Mouse (Mus musculus): Measurements from ENCODE around the gene Kcns3. TPM values are rescaled to one million over a fixed set of nuclear protein-coding genes. Genes with fewer than 3 reads are reported as not detected.
"Not testable (repeated sequence)": the region's sequence is repeated elsewhere in the genome, so short reads cannot be mapped to it uniquely, and the experiment has no call there.

Gene Kcns3
- total RNA-seq, 2 experiments from 2014 or later = 4.9 to 5.3 TPM

DNA sequence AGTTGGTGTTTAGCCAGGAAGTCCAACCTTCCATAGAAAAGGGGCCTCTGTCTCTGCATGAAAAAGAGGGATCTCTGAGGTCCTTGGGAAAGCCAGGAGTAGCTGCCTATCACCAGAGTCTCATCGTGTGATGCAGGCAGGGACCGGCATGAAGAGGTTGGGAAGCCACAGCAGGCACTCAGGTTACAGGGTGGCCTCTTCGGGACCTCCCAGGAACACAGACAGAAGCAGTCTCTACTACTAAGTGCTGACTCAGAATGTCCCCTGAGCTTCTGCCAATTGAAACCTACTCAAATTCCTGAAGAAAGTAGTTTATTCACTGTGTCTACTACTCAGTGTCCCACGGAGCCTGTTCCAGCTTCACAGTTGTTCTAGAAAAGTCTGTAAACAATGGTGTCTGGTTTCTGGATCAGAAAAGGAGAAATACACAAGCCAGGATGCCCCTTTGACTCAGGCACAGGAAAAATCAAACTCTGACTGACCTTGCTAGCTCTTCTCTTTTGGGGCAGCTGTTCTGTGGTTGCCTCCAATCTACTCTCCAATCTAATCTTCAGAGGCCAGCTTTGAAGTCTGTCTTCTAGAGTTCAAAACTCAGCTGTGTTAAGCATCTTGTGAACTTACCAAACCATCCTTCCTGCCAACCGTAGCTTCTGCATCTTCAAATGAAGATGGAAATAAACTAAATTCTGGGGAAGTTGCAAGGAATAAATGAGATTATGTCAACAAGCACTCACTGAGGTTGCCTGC lies 62.1 kb downstream of the Kcns3 start:
- DNase-seq (ENCODE audit: low spot score in 2 of 2) = no peak

DNA sequence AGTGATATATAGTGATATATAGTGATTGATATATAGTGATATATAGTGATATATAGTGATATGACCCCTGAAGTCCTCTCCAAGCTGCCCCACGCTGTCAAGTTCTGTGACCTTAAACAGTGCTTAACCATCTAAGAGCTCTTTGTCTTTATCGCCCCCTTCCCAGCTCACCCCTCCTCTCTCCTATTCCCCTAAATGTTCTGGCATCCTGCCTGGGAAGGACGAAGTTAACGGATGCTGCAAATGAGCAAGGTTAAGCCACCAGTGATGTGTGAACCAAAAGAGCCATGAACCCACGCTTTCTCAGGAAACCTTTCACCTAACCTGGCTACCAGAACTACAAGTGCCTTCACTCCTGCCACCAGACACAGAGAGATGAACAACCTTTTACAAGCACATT lies 64.0 kb downstream of the Kcns3 start:
- no peak for DNase-seq (ENCODE audit: low spot score in 2 of 2)

DNA sequence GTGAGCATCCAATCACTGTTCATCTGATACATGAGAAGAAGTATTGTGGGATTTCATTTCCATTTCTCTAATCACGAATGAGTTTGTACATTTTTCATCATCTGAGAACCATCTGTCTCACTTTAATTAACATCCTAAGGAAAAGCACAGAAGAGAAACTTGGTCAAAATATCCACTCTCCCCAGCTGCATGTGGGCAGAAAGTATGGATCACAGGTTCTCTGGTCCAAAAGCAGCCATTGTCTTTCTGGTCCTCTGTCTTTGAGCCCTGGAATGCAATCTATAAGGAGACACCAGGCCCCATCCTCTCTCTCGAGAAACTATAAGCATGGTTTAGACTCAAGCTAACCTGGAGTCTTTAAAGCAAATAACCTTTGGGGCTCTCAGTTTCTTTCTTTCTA lies 79.8 kb downstream of the Kcns3 start:
- DNase-seq (ENCODE audit: low spot score in 2 of 2) = no peak

DNA sequence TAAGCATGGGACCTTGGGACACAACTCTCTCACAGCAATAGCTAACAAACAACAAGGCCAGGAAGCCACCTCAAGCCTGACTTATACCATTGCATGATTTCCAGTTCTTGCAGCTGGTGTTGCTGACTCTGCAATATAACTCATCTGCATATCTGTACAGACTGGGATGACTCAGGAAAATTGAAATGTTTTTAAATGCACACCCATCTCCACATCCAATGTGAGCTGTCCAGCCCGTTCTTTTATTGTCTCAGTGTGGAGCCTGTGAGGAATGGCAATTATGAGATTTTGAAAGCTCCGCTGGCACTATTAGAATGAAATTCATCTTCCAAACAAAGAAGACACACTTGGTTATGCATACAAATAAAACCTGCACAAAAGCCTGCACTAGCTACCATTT lies 84.0 kb downstream of the Kcns3 start:
- no peak for DNase-seq (ENCODE audit: low spot score in 2 of 2)

DNA sequence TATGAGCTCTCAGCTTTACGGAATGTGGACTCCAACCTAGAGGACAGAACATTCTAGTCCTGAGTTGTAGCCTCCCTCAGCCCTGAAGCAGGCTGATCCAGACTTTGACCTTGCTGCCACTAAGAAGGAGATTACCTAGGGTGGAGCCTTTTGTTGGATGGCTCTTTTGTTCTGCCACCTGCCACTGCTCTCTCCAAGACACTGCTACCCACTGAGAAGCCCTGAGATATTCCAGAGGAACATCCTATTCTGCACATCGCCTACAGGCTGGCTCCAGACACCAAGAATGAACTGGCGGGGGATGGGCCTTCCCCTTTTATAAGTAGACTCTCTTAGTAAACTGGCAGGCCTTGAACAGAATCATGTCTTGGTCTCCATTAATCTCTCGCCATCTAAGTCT lies 98.2 kb downstream of the Kcns3 start:
- DNase-seq (ENCODE audit: low spot score in 2 of 2) = not testable (repeated sequence)

DNA sequence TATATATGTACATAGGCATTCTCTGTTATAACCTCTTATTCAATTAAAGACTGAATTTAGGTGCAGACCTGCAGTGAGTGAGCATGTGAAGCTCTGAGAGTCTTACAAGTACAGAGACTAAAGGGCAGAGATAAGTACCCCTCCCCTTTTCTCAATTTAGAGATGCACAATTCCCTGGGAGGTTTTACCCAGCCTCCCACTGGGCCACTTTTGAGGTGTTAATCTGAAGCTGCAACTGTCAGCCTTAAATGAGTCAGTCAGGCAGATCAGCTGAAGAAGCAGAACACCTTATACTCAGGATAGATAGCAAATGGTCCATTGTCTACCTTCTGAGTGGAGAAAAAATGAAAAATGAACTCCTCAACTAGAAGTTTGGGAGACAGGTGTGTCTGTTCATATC lies 109.0 kb downstream of the Kcns3 start:
- DNase-seq (ENCODE audit: low spot score in 2 of 2) = no peak

Other genes starting within 250 kb of the Kcns3 start
- gene Msgn1, start 57.9 kb upstream of the Kcns3 start, total RNA-seq (2021) = not detected
- 1 to 10 TPM; 6.3 to 10.0 TPM for gene Gen1, start 114.7 kb upstream of the Kcns3 start, total RNA-seq (2021)
- 10 to 100 TPM; 61.7 to 66.1 TPM for gene Smc6, start 114.8 kb upstream of the Kcns3 start, total RNA-seq (2021)

Measured in adrenal gland, postnatal 4 days (tissue).